Mouse (Mus musculus) stomach, postnatal 0 days (tissue): Measurements from ENCODE around the gene Cacng8. TPM values are rescaled to one million over a fixed set of nuclear protein-coding genes. Genes with fewer than 3 reads are reported as not detected.
A peak's percentile ranks its signal among the peaks of the same experiment; 100 is the strongest.

Experiments used
- ATAC-seq: fragments of 200-750 bp; cut with Nextera tagmentation; 2 replicates; pipeline ENCODE4 v1.8.0; 2017; ENCODE audit not compliant: low FRiP score, low TSS enrichment
- DNase-seq: peaks from one replicate; pipeline ENCODE4 v3.0.0-alpha.2; 2016; ENCODE audit warnings: low spot score
- H3K27ac ChIP-seq: fragments of 300-500 bp; sonication (generic); replicated peaks from 2 replicates; pipeline ENCODE4 v1.5.1; 2014; ENCODE audit warnings: mild to moderate bottlenecking, control low read depth
- H3K27me3 ChIP-seq: fragments of 300-500 bp; sonication (generic); 2 replicates; pipeline ENCODE4 v1.6.1; 2014; ENCODE audit warnings: low read length; ENCODE audit not compliant: control insufficient read depth, insufficient read depth
- H3K36me3 ChIP-seq: fragments of 300-500 bp; sonication (generic); 2 replicates; pipeline ENCODE4 v1.6.1; 2014; ENCODE audit warnings: low read length, mixed read lengths; ENCODE audit not compliant: control insufficient read depth, insufficient read depth
- H3K4me1 ChIP-seq: fragments of 300-500 bp; sonication (generic); replicated peaks from 2 replicates; pipeline ENCODE4 v1.6.1; 2014; ENCODE audit warnings: antibody characterized with exemption; ENCODE audit not compliant: control insufficient read depth, insufficient read depth
- H3K4me2 ChIP-seq: fragments of 300-500 bp; sonication (generic); replicated peaks from 2 replicates; pipeline ENCODE4 v1.6.1; 2014; ENCODE audit warnings: low read depth, mild to moderate bottlenecking, control low read depth, moderate library complexity
- H3K4me3 ChIP-seq: fragments of 300-500 bp; sonication (generic); 2 replicates; pipeline ENCODE4 v1.5.1; 2014; ENCODE audit warnings: low read depth, low read length, control low read depth
- H3K9ac ChIP-seq: fragments of 300-500 bp; sonication (generic); 2 replicates; pipeline ENCODE4 v1.6.1; 2014; ENCODE audit warnings: mild to moderate bottlenecking, low read length, control low read depth, mixed read lengths
- H3K9me3 ChIP-seq: fragments of 300-500 bp; sonication (generic); 2 replicates; pipeline ENCODE4 v1.6.1; 2016; ENCODE audit warnings: low read length; ENCODE audit not compliant: control insufficient read depth
- CTCF ChIP-seq: IDR thresholded peaks from 2 replicates; pipeline ENCODE4 v1.5.1; 2016; ENCODE audit warnings: antibody characterized with exemption, low read depth, mild to moderate bottlenecking, moderate library complexity
- EP300 ChIP-seq: optimal IDR thresholded peaks from 2 replicates; pipeline ENCODE3; 2016; ENCODE audit warnings: antibody characterized with exemption
- whole genome bisulfite sequencing: fragments of 180-500 bp; shearing (Covaris S2); extraction: QIAGEN DNeasy Blood & Tissue Kit; methylation state at CpG from one replicate; pipeline ENCODE4 v1.1.7; 2014; 5-methylcytosine and 5-hydroxymethylcytosine counted together
- polyA plus RNA-seq: library from polyadenylated mRNA; unstranded; fragments of >200 nt; fragmentation: Nextera tagmentation; extraction: Ambion mirVana; gene quantifications from 2 replicates; pipeline ENCODE4 v1.2.1, GENCODE M21; 2015

The Cacng8 gene
- polyA plus RNA-seq, 1 experiment from 2014 or later = 0.35 TPM

- Histone ChIP-seq H3K9ac (no peak within 1 kb of the TSS), H3K4me2 (peak within 1 kb of the TSS; percentile 20), H3K27ac (no peak within 1 kb of the TSS), H3K27me3 (peaks cover 3% of the 10 kb centered on the region; the same call in 1 of the 2 replicates), H3K4me3 (peak within 1 kb of the TSS; percentile 8; the same call in 1 of the 2 replicates), H3K9me3 (no peaks in the 10 kb centered on the region), H3K36me3 (no peaks in the 10 kb centered on the region), H3K4me1 (no peaks in the 10 kb centered on the region)
- TF ChIP-seq EP300 (no peak), CTCF (no peak)
- no peak for DNase-seq
- ATAC-seq = no peak
- WGBS = 51% methylated on average over 4 of the region's 4 CpGs
These were observed 33.4 kb downstream of the Cacng8 start, which contains the start of gene Cacng6 for GRCm38 (mm10) chr7:3423895-3424294. Cacng6 (plus strand) TSS chr7:3424195.

- Histone ChIP-seq H3K4me3 (no peak overlapping the region), H3K36me3 (no peaks in the 10 kb centered on the region), H3K9me3 (no peaks in the 10 kb centered on the region), H3K27me3 (peaks cover 3% of the 10 kb centered on the region; the same call in 1 of the 2 replicates), H3K4me1 (no peaks in the 10 kb centered on the region), H3K9ac (no peak overlapping the region), H3K27ac (no peak overlapping the region), H3K4me2 (no peak overlapping the region)
- DNase-seq (no peak), ATAC-seq (no peak)
- no peak for TF ChIP-seq CTCF
- no peak for TF ChIP-seq EP300
- WGBS = 92% methylated on average over 5 of the region's 5 CpGs
These were observed 34.7 kb downstream of the Cacng8 start for GRCm38 (mm10) chr7:3425141-3425540.

DNA sequence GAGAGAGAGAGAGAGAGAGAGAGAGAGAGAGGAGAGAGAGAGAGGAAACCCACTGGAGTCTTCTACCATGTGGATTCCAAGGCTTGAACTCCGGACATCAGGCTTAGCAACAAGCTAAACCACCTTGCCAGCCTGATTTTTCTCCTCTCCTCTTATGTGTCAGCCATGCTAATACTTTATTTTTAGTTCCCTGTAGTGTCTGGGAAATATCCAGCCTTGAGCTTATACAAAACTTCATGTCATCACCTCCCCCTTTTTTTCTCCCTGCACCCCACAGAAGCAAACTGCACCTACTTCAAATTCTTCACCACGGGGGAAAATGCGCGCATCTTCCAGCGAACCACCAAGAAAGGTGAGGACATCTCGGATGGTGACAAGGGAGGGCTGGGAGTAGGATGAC, 39.7 kb downstream of the Cacng8 start:
- Histone ChIP-seq H3K4me1 (no peaks in the 10 kb centered on the region), H3K27me3 (no peaks in the 10 kb centered on the region), H3K4me3 (no peak overlapping the region), H3K9ac (no peak overlapping the region), H3K4me2 (no peak overlapping the region), H3K9me3 (no peaks in the 10 kb centered on the region), H3K36me3 (no peaks in the 10 kb centered on the region), H3K27ac (no peak overlapping the region)
- ATAC-seq = no peak
- no peak for DNase-seq
- WGBS = 61% methylated on average over 6 of the region's 6 CpGs
- TF ChIP-seq EP300 (no peak), CTCF (no peak)

DNA sequence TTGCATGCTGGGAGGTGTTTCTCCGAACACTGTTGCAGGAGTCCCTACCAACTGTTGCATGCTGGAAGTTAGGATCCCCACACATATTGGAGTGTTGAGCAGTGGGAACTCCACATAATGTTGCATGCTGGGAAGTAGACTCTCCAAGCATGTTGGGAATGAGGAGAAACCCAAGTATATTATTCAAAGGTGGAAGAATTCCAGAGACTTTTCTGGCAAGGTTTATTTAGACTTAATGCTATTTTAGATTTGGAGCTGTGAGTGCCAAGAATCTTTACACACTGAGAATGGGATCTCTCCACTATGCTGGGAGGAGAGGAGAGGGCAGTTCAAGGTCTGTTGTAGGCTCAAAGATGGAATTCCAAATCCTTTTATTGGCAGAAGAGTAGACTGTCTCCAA, 41.6 kb downstream of the Cacng8 start:
- H3K27me3 ChIP-seq = no peaks in the 10 kb centered on the region
- no peak for DNase-seq
- 79% methylated on average over 1 of the region's 1 CpGs for WGBS
- H3K4me3 ChIP-seq = no peak overlapping the region
- no peaks in the 10 kb centered on the region for H3K36me3 ChIP-seq
- no peak overlapping the region for H3K27ac ChIP-seq
- no peaks in the 10 kb centered on the region for H3K9me3 ChIP-seq
- no peak overlapping the region for H3K4me2 ChIP-seq
- H3K9ac ChIP-seq = no peak overlapping the region
- no peak for TF ChIP-seq CTCF
- ATAC-seq = no peak
- no peaks in the 10 kb centered on the region for H3K4me1 ChIP-seq

GRCm38 (mm10) chr7:3437941-3438340, 47.5 kb downstream of the Cacng8 start:
- TF ChIP-seq EP300 = no peak
- no peak for TF ChIP-seq CTCF
- Histone ChIP-seq H3K4me2 (no peak overlapping the region), H3K27ac (no peak overlapping the region), H3K4me1 (no peaks in the 10 kb centered on the region), H3K36me3 (no peaks in the 10 kb centered on the region), H3K27me3 (no peaks in the 10 kb centered on the region), H3K4me3 (no peak overlapping the region), H3K9me3 (no peaks in the 10 kb centered on the region), H3K9ac (no peak overlapping the region)
- ATAC-seq = no peak
- 35% methylated on average over 5 of the region's 5 CpGs for WGBS
- DNase-seq = no peak

DNA sequence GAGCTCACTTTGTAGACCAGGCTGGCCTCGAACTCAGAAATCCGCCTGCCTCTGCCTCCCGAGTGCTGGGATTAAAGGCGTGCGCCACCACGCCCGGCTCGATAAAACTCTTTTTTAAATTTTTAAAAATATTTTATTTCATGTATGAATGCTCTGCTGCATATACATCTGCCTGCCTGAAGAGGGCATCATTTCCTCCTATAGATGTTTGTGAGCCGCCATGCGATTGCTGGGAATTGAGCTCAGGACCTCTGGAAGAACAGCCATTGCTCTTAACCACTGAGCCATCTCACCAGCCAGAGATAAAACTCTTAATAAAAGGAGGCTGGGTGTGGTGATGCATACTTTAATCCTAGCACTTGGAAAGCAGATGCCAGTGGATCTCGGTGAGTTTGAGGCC, 49.5 kb downstream of the Cacng8 start:
- Histone ChIP-seq H3K36me3 (no peaks in the 10 kb centered on the region), H3K27me3 (no peaks in the 10 kb centered on the region), H3K4me1 (no peaks in the 10 kb centered on the region), H3K9me3 (no peaks in the 10 kb centered on the region), H3K27ac (no peak overlapping the region), H3K9ac (no peak overlapping the region), H3K4me3 (no peak overlapping the region), H3K4me2 (no peak overlapping the region)
- ATAC-seq = no peak
- DNase-seq = no peak
- 84% methylated on average over 10 of the region's 11 CpGs for WGBS
- TF ChIP-seq CTCF = 0 out of 2 replicates have a peak, but pooled peaks have one; percentile 5
- no peak for TF ChIP-seq EP300
